Mouse (Mus musculus): ENCODE measurements around the gene Rbm31y. TPM values are rescaled to one million over a fixed set of nuclear protein-coding genes. Genes with fewer than 3 reads are reported as not detected.
"Not testable (repeated sequence)": the region's sequence is repeated elsewhere in the genome, so short reads cannot be mapped to it uniquely, and the experiment has no call there.

The Rbm31y gene
- polyA plus RNA-seq (2015; fragmentation: Nextera tagmentation; extraction: Ambion mirVana): not detected in 2 replicates

GRCm38 (mm10) chrY:17400461-17400860 lies at the start of gene Rbm31y:
Gene Rbm31y, plus strand, starts transcription at chrY:17400761.
- not testable (repeated sequence) for ATAC-seq (replicated peaks)

More at GRCm38 (mm10) chrY:17400461-17400860, at the start of gene Rbm31y:
- H3K4me2 ChIP-seq (replicated peaks); H3K4me1 ChIP-seq; H3K36me3 ChIP-seq; H3K27me3 ChIP-seq; H3K9ac ChIP-seq (replicated peaks); H3K9me3 ChIP-seq; H3K27ac ChIP-seq (replicated peaks); H3K4me3 ChIP-seq: not testable (repeated sequence)
- WGBS: no CpG with 5 or more reads among the region's 11 CpGs
